Mouse (Mus musculus) heart, adult 2 months (tissue): ENCODE measurements at regions not wholly inside any gene's neighbourhood (a gene's known extent, or its start where the extent isn't known, plus 50 kb on each side); places are given as distances from the start of the nearest gene placed in this dataset.

Experiments
- DNase-seq, 2 experiments: peaks; one replicate each; pipeline ENCODE4 v3.0.0; 2021
- H3K27ac ChIP-seq: fragments of 200-600 bp; 2 replicates; pipeline ENCODE4 v1.8.1; 2022
- H3K27me3 ChIP-seq: fragments of 200-500 bp; 2 replicates; pipeline ENCODE4 v1.6.1; 2012; ENCODE audit warnings: mild to moderate bottlenecking, low read length, inconsistent platforms, mixed read lengths; ENCODE audit not compliant: control insufficient read depth, insufficient read depth
- H3K36me3 ChIP-seq: fragments of 200-500 bp; 2 replicates; pipeline ENCODE4 v1.6.1; 2012; ENCODE audit warnings: low read length, inconsistent platforms; ENCODE audit not compliant: control insufficient read depth, insufficient read depth
- H3K4me1 ChIP-seq: fragments of 200-500 bp; 2 replicates; pipeline ENCODE4 v1.6.1; 2011; ENCODE audit warnings: low read length; ENCODE audit not compliant: control insufficient read depth, insufficient read depth
- H3K4me3 ChIP-seq: fragments of 200-600 bp; 2 replicates; pipeline ENCODE4 v1.8.1; 2022
- H3K79me2 ChIP-seq: fragments of 200-500 bp; replicated peaks from 2 replicates; pipeline ENCODE4 v1.6.1; 2012; ENCODE audit warnings: mild to moderate bottlenecking, inconsistent platforms, low read length, moderate library complexity, mixed read lengths; ENCODE audit not compliant: control insufficient read depth, insufficient read depth
- H3K9ac ChIP-seq: fragments of 200-500 bp; 2 replicates; pipeline ENCODE4 v1.6.1; 2012; ENCODE audit warnings: low read depth, mild to moderate bottlenecking, control low read depth, inconsistent platforms, low read length, mixed read lengths
- CTCF ChIP-seq: fragments of 200-600 bp; IDR thresholded peaks from 2 replicates; pipeline ENCODE4 v1.8.1; 2022; ENCODE audit warnings: antibody characterized with exemption, mild to moderate bottlenecking, moderate library complexity
- EP300 ChIP-seq: fragments of 200-500 bp; IDR thresholded peaks from 2 replicates; pipeline ENCODE4 v1.6.1; 2011; ENCODE audit warnings: low read depth, low read length, control low read depth; ENCODE audit not compliant: insufficient read depth
- POLR2A ChIP-seq: fragments of 200-500 bp; IDR thresholded peaks from 2 replicates; pipeline ENCODE4 v1.6.1; 2011; ENCODE audit warnings: mild to moderate bottlenecking, low read depth, low read length, control low read depth; ENCODE audit not compliant: insufficient read depth
- WGBS: fragments of 180-500 bp; shearing (Covaris S2); methylation state at CpG from one replicate; pipeline ENCODE4 v1.1.7; 2018; 5-methylcytosine and 5-hydroxymethylcytosine counted together
- intact Hi-C: fragments of 180-260 bp; cut with DNase I; formaldehyde crosslinking; loops from one replicate; pipeline ENCODE4 v1.15.1; 2025

DNA sequence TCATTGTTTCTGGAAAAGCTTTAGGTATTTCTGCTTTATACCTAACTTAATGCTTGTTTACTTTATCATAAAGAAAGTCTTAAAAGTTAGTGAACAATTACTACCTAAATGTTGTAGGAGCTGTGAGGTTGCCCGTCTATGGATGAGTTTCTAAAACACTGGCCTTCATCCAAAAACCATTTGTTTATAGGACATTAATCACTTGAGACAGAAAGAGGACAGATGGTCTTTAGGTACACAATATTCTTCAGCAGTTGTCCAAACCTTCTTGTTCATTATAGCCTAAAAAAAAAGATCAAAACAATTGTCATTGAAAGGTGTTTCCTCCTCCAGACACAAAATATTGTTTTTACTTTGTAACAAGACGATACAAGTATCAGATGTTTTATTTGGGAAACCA, 891.3 kb upstream of the Ddx18 start:
- intact Hi-C loops = no loop called here
- Histone ChIP-seq H3K4me1 (no peaks in the 10 kb centered on the region), H3K9ac (no peak overlapping the region), H3K4me3 (no peak overlapping the region), H3K79me2 (no peaks in the 10 kb centered on the region), H3K27ac (no peak overlapping the region), H3K27me3 (no peaks in the 10 kb centered on the region), H3K36me3 (no peaks in the 10 kb centered on the region)
- DNase-seq = no peak
- TF ChIP-seq EP300 (no peak), CTCF (no peak)
- WGBS = 58% methylated on average over 2 of the region's 2 CpGs

DNA sequence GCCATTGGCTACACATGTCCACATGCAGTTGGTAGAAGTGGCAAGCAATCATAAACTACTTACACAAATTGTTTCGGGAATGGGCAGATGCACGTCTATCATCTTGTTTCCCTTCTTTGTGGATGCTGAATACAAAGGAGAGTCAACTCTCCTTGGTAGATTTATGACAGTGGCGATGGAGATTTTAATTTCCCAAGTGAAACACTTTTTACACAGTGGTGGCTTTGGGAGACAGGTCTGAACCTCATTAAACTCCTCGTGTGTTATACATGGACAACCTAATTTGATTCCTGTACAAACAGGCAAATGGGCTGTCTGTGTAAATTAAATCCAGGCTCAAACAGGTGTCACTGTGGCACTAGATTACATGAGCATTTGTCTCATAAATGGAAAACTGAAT, 887.1 kb upstream of the Ddx18 start:
- H3K4me1 ChIP-seq = no peaks in the 10 kb centered on the region
- TF ChIP-seq EP300 (no peak), POLR2A (no peak), CTCF (no peak)
- H3K79me2 ChIP-seq = no peaks in the 10 kb centered on the region
- H3K9ac ChIP-seq = no peak overlapping the region
- H3K27me3 ChIP-seq = no peaks in the 10 kb centered on the region
- 63% methylated on average over 4 of the region's 4 CpGs for WGBS
- no peaks in the 10 kb centered on the region for H3K36me3 ChIP-seq
- no peak for DNase-seq
- no peak overlapping the region for H3K27ac ChIP-seq
- H3K4me3 ChIP-seq = no peak overlapping the region
- intact Hi-C loops = no loop called here

DNA sequence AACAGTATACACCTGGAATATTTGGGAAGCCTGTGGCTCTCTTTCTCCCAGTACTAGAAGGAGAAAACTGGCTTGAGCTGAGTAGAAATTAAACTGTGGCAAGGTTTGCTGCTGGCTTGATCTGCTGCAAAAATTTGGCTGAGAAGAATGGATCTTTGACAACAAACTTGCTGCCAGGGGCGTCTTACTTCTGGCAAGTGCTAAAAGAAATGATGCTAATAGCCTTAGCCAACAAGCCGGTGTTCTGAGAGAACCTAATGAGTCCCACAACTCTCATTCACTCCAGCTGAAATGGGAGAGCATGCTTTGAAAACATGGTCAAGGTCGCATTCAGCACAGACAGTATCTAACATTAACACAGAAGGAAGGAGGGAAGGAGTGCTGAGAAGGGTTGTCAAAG, 885.8 kb upstream of the Ddx18 start:
- Histone ChIP-seq H3K36me3 (no peaks in the 10 kb centered on the region), H3K4me3 (no peak overlapping the region), H3K79me2 (no peaks in the 10 kb centered on the region), H3K27ac (no peak overlapping the region), H3K27me3 (no peaks in the 10 kb centered on the region), H3K4me1 (no peaks in the 10 kb centered on the region), H3K9ac (no peak overlapping the region)
- intact Hi-C loops = no loop called here
- DNase-seq = no peak
- WGBS = 55% methylated on average over 3 of the region's 3 CpGs
- TF ChIP-seq EP300 = no peak
- no peak for TF ChIP-seq POLR2A
- TF ChIP-seq CTCF = no peak

DNA sequence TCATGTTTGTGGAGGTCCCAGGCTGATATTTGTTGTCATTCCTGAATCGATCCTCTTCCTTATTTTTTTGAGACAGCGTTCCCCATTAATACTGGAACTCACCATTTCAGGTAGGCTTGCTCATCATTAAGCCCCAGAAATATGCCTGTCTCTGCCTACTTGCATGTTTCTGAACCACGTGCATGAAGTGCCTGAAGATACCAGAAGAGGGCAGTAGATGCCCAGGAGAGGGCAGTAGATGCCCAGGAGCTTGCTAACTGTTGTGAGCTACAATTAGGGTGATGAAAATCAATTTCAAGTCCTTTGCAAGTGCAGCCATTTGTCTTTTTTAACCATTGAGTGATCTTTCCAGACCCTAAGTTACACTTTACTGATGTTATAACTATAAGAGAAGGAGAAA, 871.6 kb upstream of the Ddx18 start:
- Histone ChIP-seq H3K9ac (no peak overlapping the region), H3K27me3 (no peaks in the 10 kb centered on the region), H3K36me3 (no peaks in the 10 kb centered on the region), H3K4me1 (no peaks in the 10 kb centered on the region), H3K27ac (no peak overlapping the region), H3K79me2 (no peaks in the 10 kb centered on the region), H3K4me3 (no peak overlapping the region)
- intact Hi-C loops = no loop called here
- no peak for TF ChIP-seq POLR2A
- TF ChIP-seq CTCF = peak; percentile 25; the same call in 1 of the 2 replicates
- no peak for DNase-seq
- 61% methylated on average over 3 of the region's 3 CpGs for WGBS

DNA sequence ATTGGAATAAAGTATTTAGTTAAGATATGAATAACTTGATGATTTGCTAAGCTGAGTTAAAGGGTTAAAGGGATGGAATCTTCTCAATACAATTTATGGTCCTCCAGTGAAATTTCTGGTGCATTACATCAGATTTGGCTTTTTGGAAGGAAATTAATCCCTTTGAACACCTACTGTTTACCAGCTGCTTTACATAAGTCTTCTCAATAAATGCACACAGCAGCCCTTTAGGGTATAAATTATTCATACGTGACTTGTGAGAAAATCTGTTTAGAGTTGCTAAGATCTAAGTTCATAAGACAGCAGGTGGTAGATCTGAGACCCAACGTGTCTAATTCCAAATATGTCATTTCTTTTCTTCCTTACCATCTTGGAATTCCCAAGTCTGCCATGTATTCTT, 855.7 kb upstream of the Ddx18 start:
- Histone ChIP-seq H3K4me1 (no peaks in the 10 kb centered on the region), H3K36me3 (no peaks in the 10 kb centered on the region), H3K4me3 (no peak overlapping the region), H3K27me3 (no peaks in the 10 kb centered on the region), H3K27ac (no peak overlapping the region), H3K9ac (no peak overlapping the region), H3K79me2 (no peaks in the 10 kb centered on the region)
- TF ChIP-seq EP300 (no peak), POLR2A (no peak), CTCF (no peak)
- intact Hi-C loops = no loop called here
- 50% methylated on average over 2 of the region's 2 CpGs for WGBS
- no peak for DNase-seq

DNA sequence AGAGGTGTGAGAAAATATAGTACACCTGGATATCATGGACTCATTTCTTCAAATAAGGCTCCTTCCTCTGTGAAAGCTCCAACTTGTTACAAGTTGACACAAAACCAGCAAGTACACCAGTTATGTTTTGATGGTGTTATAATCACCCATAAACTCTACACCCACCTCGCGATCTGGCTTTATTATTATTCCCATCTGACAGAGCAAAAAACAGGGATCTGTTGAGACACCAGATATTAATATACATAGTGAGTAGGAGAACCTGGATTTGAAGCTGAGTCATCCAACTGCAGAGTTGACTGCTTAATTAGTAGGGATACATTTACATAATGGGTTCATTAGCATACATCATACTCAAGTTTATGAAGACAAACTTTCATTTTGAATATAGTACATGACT, 828.6 kb upstream of the Ddx18 start:
- H3K4me3 ChIP-seq = no peak overlapping the region
- H3K79me2 ChIP-seq = no peaks in the 10 kb centered on the region
- WGBS = 87% methylated on average over 2 of the region's 2 CpGs
- no peaks in the 10 kb centered on the region for H3K27me3 ChIP-seq
- no peaks in the 10 kb centered on the region for H3K4me1 ChIP-seq
- DNase-seq = no peak
- no peak overlapping the region for H3K9ac ChIP-seq
- no peak overlapping the region for H3K27ac ChIP-seq
- intact Hi-C loops = no loop called here
- TF ChIP-seq EP300 (no peak), POLR2A (no peak)
- H3K36me3 ChIP-seq = no peaks in the 10 kb centered on the region
